Mouse (Mus musculus) bone marrow, adult 2 months (tissue): Measurements from ENCODE around the gene Clip1.

Source experiments
- CTCF ChIP-seq: fragments of 200-500 bp; IDR thresholded peaks from 2 replicates; pipeline ENCODE4 v1.5.1; 2011; ENCODE audit warnings: low read length, control low read depth; ENCODE audit not compliant: control insufficient read depth, insufficient read depth
- POLR2A ChIP-seq: fragments of 200-500 bp; IDR thresholded peaks from 2 replicates; pipeline ENCODE4 v1.6.1; 2011; ENCODE audit warnings: low read depth, mild to moderate bottlenecking, control low read depth, low read length, borderline replicate concordance; ENCODE audit not compliant: control insufficient read depth

GRCm38 (mm10) chr5:123580043-123580442 lies 104.4 kb downstream of the Clip1 start:
- TF ChIP-seq CTCF (no peak), POLR2A (no peak)
